Mouse (Mus musculus) inflammation-experienced regulatory T-cells, adult 6 months (primary cell): Measurements from ENCODE around the gene Fam184b. TPM values are rescaled to one million over a fixed set of nuclear protein-coding genes. Genes with fewer than 3 reads are reported as not detected.

Experiments used
- ATAC-seq: one replicate; pipeline ENCODE4 v1.8.0; 2017
- polyA plus RNA-seq, 3 experiments: library from polyadenylated mRNA; unstranded; fragments of 100-300 nt; shearing (Covaris generic); gene quantifications; one replicate each; pipeline ENCODE4 v1.2.1; 2017

Fam184b gene
- polyA plus RNA-seq, 3 experiments from 2014 or later = 0.08 to 0.28 TPM; not detected in 1

DNA sequence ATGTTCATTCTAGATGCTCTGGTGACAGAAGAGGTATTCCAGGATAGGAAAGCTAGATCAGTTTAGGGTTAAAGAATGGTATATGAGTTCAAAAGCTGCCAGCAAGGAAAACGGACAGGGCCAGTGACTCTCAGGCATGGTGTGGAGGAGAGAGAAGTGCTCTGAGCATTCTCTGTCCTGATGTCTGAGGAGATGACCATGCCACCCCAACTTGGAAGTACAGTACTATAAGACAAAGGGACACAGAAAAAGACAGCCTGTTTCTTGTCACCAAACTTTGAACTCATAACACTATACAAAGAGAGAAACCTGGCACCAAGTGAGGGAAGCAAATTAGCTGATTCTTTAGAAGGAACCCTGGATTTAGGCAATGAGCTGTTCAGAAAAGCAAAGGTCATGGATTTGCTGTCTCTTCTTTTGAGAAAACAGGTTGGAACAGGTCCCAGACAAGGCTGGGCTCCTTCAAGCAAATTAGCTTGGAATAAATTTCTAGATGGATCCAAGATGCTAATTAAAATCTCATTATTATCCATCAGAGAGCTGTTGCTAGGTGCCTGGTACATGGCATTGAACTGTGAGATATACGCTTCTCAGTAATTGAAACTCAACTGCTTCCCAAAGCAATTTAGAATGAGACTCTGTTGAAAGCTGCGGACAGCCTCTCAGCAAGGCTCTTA, 43.9 kb downstream of the Fam184b start:
- ATAC-seq = no peak

GRCm38 (mm10) chr5:45593276-45593675, 46.1 kb downstream of the Fam184b start:
- ATAC-seq = no peak

- ATAC-seq = no peak
Measured at GRCm38 (mm10) chr5:45590094-45590493, 49.3 kb downstream of the Fam184b start.

- ATAC-seq = no peak
Measured at GRCm38 (mm10) chr5:45584601-45585000, 54.8 kb downstream of the Fam184b start.

DNA sequence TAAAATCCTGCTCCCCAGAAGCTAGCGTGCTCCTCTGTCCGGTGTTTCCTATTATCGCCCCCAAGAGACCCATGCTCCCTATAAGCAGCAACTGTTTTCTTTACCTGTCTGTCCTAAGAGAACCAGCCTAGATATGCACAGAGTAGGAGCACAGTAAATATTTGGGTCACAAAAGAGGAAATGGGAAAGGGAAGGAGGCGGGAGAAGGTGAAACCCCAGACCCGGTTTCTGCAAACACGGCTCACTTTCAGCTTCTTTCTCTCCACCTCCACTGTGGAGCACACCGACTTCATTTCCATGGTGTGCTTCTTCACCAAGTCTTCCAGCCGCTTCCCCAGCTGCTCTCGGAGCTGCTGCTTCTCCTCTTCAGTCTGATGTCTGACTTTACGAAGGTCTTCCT, 59.1 kb downstream of the Fam184b start:
- no peak for ATAC-seq

DNA sequence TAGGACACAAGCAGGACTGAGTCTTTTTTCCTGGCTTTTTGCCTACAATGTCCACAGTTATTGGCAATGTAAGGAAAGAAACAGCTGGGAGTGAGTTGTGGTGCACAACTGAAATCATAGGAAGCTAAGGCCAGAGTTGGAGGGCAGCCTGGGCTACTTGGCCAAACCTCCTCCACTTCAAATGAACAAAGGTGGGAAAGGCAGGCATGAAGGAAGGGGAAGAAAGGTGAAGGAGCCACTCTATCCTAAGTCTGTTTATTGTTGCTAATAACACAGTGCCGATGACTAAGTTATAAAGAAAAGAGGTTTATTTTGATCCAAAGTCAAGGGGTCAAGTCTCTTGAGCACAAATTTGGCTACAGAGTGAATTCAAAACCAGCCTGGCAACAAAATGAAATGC, 62.0 kb downstream of the Fam184b start:
- ATAC-seq = no peak

DNA sequence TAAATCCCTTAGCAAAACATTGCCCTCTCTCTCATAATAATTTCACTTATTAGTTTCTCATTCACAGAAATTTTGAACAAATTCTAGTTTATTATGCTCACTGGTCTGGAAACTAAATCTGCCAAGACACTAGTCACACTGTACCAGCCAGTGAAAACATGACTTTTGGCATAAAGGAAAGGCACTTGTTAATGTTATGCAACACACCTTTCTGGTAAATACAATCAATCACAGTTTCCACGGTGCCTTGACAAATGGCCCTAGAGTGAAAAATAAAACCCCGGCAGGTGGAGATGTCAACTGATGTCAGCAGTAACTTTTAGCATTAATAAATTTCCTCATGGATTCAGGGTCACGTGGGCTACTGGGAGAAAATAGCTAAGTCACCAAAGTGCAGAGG, 62.7 kb downstream of the Fam184b start:
- no peak for ATAC-seq

DNA sequence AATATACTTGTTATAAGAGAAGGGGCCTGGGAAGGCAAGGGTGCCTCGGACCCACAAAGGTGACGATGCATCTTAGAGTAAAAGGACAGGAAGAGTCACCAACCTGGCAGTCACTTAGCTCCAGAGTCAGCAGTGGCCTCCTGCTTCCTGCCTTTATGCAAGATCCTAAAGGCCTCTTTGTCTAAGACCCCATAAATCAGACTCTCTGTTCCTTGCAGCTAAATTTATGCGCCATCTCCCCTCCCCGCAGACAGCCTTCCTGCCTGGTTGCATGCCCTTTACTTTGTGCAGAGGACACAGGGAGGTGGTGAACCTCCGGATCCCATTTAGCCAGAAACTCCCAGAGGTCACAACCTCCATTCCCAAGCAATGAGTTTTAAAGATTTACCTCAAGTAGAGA, 66.6 kb downstream of the Fam184b start:
- no peak for ATAC-seq

- ATAC-seq = no peak
Measured at GRCm38 (mm10) chr5:45565829-45566228, 73.6 kb downstream of the Fam184b start.

DNA sequence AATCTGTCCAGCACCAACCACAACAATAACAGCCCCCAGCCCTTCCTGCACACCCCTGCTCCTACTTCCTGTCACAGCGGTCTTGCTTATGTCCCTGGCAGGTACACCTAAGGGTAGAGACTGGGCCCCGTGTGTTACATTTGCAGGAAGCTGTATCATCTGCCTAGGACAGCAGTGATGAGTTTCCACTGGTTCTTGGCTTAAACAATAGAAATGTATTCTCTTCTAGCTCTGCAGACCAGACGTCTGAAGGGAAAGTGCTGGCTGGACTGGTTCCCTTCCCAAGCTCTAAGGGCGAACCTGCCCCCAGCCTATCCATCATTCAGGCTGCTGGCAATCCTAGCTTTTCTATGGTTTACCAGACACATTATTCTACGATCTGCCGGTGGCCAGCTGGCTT, 75.4 kb downstream of the Fam184b start:
- no peak for ATAC-seq

DNA sequence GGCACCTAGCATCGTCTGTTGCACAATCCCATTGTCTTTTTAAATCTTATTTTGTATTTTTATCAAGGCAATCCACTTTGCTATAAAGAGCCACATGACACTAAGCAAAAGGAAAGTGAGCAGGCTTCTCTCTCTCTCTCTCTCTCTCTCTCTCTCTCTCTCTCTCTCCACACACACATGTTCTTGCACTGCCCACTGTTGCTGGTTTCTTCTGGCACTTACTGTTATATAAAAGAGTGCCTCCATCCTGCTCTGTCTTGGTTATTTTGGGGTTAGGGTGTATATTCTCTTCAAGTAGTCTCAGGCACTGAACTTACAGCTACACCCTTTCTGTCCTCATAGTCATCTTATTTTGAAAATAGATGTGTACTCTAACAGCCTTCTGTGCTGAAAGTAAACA, 89.8 kb downstream of the Fam184b start:
- no peak for ATAC-seq

GRCm38 (mm10) chr5:45543374-45543773, 96.0 kb downstream of the Fam184b start:
- no peak for ATAC-seq

GRCm38 (mm10) chr5:45539502-45539901, 99.9 kb downstream of the Fam184b start:
- no peak for ATAC-seq

DNA sequence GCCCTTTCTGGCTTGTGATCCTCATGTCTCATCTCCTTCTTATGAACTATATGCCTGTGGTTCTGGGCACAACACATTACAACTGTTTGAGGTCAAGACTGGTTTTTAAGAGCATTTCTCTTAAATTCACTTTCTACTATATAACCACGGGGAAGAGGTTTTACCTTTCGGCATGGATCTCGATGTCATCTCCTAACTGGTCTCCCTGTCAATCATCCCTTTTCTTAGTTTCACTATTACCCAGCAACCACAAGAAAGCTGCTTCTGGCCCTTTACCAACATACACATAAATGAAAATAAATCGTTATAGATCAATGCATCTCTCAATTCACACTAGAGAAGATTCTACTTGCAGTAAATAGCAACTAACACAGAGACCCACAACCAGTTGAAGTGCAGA, 104.2 kb downstream of the Fam184b start:
- peak; percentile 22 for ATAC-seq

DNA sequence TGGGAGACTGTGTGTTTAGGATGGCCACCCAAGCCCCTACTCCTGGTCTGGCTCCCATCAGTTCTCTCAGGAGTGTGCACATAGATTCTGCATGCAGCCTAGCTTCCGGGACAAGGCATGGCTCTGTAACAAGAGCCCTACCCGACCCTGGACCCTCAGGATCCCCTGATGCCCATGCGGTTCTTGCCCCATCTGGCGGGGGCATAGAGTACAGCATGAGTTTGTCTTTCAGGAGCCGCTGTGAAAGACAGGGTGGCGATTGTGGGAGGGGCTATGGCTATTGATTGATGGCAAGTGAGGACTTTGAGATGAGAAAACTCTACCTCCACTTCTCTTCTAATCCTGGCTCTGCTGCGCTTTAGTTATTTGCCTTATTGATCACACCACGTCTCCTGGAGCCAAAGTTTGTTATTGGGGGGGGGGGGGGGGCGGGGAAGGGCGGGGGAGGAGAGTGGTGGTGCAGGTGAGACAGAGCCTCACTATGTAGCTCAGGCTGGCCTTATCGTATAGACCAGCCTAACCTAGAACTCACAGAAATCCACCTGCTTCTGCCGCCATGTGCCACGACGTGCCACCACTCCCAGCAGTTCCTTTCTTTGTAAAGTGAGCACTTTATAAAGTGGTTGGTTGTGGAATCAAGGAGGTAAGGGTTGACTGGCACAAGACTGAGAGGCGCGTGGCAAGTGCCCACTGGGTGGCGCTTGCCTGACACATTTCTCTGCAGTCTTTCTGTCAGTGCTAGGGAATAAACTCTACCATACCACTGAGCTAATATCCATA, 104.9 kb downstream of the Fam184b start:
- ATAC-seq = peak; percentile 78

- ATAC-seq = no peak
Measured at GRCm38 (mm10) chr5:45529696-45530095, 109.7 kb downstream of the Fam184b start.

GRCm38 (mm10) chr5:45526338-45526737, 113.1 kb downstream of the Fam184b start:
- ATAC-seq = no peak

DNA sequence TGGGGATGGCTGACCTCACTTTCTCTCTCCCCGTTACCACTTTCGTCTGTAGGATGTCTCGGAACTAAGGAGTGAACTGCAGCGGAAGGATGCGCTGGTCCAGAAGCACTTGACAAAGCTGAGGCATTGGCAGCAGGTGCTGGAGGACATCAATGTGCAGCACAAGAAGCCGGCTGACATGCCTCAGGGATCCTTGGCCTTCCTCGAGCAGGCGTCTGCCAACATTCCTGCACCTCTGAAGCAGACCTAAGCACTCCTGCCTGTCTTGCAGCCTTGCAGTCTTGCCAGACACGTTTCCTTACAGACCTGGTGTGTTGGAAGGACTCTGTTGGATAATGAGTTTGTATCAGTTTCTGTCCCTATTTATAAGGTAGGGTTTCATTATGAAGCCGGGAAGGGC, 114.3 kb downstream of the Fam184b start:
- no peak for ATAC-seq

DNA sequence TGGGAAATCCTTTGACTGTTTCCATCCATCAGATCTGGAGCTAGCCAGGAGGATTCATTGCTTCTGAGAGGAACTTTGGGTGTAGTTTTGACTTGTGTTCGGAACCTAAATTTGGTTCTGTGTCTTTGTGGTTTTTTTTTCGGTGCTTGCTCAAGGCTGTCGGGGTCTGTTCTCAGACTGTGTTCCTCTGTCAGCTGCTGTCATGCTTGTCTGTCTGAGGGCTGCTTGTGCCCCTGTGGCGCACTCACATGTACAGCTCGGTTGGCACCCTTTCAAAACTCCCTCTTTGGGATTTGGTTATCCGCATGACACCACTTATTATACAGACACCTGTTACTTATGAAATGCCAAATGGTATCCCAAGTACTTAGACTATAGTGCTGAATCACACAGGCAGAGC, 117.8 kb downstream of the Fam184b start:
- no peak for ATAC-seq

- peak; percentile 20 for ATAC-seq
Measured at GRCm38 (mm10) chr5:45520809-45521110, 118.7 kb downstream of the Fam184b start.

- peak; percentile 92 for ATAC-seq
Measured at GRCm38 (mm10) chr5:45519960-45520808, 119.2 kb downstream of the Fam184b start, which contains the start of gene Med28. TSS of gene Med28 (plus strand) at chr5:45520229.

GRCm38 (mm10) chr5:45515151-45515743, 124.2 kb downstream of the Fam184b start:
- ATAC-seq = no peak

DNA sequence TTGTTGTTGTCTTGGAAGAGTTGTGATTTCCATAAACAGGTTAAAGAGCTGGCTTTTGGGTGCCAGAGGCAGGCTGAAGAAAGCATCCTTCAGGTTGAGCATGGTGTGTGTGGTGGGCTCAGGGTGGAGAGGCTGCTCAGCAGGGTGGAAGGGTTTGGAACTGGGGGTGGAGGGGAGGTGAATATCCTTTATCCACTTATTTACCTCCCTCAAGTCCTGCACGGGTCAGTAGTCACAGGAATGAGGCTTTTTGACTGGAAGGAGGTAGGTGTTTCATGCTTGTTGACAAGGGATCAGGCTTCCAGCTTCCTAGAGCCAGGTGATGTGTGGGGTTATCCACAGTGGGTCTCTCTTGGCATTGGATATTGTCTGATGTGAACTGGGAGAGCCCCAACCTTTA, 124.8 kb downstream of the Fam184b start:
- ATAC-seq = no peak
